ENCODE assay signal across 9 mouse cellular contexts in genomic region chr3:59260745-59261144, GRCm38 (mm10). TPM values are rescaled to one million over a fixed set of nuclear protein-coding genes. Genes with fewer than 3 reads are reported as not detected.
DNase-seq lines count a peak whose midpoint lies in the region; ATAC-seq and TF ChIP-seq lines count a peak whose summit lies in the region.
"Had no signal": no experiment of that assay in that cellular context is flagged by ENCODE, and none has a peak within 500 bp of the region (broad histone marks: within the 10 kb centered on the region; RNA-seq: fewer than 3 reads in every experiment).

No protein-coding gene starts in this region.

- TF ChIP-seq CTCF in lung, postnatal 0 days (IDR thresholded peaks at IDR 0.05): no peak

- WGBS in lung, postnatal 0 days: 49% methylated on average over 5 of the region's 5 CpGs
- 68% methylated on average over 5 of the region's 5 CpGs for WGBS in forebrain, embryonic 13.5 days
- 78% methylated on average over 5 of the region's 5 CpGs for WGBS in midbrain, embryonic 13.5 days

- H3K4me3 ChIP-seq in lung, postnatal 0 days (ENCODE audit: low read depth, low read length): no peak overlapping the region
- H3K4me3 ChIP-seq in forebrain, embryonic 13.5 days: no peak overlapping the region
- H3K4me3 ChIP-seq in midbrain, embryonic 13.5 days (replicated peaks): no peak overlapping the region
- H3K4me3 ChIP-seq: gastrocnemius, adult 2 months had no signal

- no peaks in the 10 kb centered on the region for H3K9me3 ChIP-seq in lung, postnatal 0 days (ENCODE audit: low read length)
- no peaks in the 10 kb centered on the region for H3K9me3 ChIP-seq in forebrain, embryonic 13.5 days (replicated peaks)
- no peaks in the 10 kb centered on the region for H3K9me3 ChIP-seq in midbrain, embryonic 13.5 days

- no peak overlapping the region for H3K9ac ChIP-seq in lung, postnatal 0 days (replicated peaks; ENCODE audit: low read depth)
- no peak overlapping the region for H3K9ac ChIP-seq in forebrain, embryonic 13.5 days
- H3K9ac ChIP-seq in midbrain, embryonic 13.5 days (replicated peaks): no peak overlapping the region

- TF ChIP-seq EP300 in lung, postnatal 0 days (IDR thresholded peaks at IDR 0.05): no peak

- no peaks in the 10 kb centered on the region for H3K4me1 ChIP-seq in lung, postnatal 0 days (ENCODE audit: insufficient read depth, low read depth, low read length)
- H3K4me1 ChIP-seq in forebrain, embryonic 13.5 days: peaks cover 11% of the 10 kb centered on the region; the same call in 1 of the 2 replicates
- H3K4me1 ChIP-seq in midbrain, embryonic 13.5 days (replicated peaks): peaks cover 14% of the 10 kb centered on the region

- no peaks in the 10 kb centered on the region for H3K36me3 ChIP-seq in lung, postnatal 0 days (ENCODE audit: insufficient read depth, low read length)
- peaks cover 4% of the 10 kb centered on the region; the same call in 1 of the 2 replicates for H3K36me3 ChIP-seq in forebrain, embryonic 13.5 days (ENCODE audit: poor library complexity, severe bottlenecking)
- H3K36me3 ChIP-seq in midbrain, embryonic 13.5 days: 0 out of 2 replicates have a peak, but pooled peaks cover 5% of the 10 kb centered on the region

- no peaks in the 10 kb centered on the region for H3K27me3 ChIP-seq in lung, postnatal 0 days (replicated peaks; ENCODE audit: insufficient read depth, low read length)
- no peaks in the 10 kb centered on the region for H3K27me3 ChIP-seq in forebrain, embryonic 13.5 days
- no peaks in the 10 kb centered on the region for H3K27me3 ChIP-seq in midbrain, embryonic 13.5 days

- no peak for ATAC-seq in lung, postnatal 0 days
- ATAC-seq in activated CD4-positive, CD25-positive, alpha-beta regulatory T cell, adult 4 months: peak; percentile 86
- ATAC-seq in forebrain, embryonic 13.5 days: no peak
- no peak for ATAC-seq in midbrain, embryonic 13.5 days

- DNase-seq in lung, postnatal 0 days (ENCODE audit: low spot score): peak; percentile 26
- DNase-seq in lung, postnatal 14 days: no peak
- DNase-seq in lung, postnatal 36 days: peak; percentile 51
- DNase-seq in thymus, postnatal 14 days: peak; percentile 61
- no peak for DNase-seq in frontal cortex, postnatal 36 days (ENCODE audit: low spot score in 2 of 2)
- DNase-seq: gastrocnemius, adult 2 months had no signal

- no peak overlapping the region for H3K27ac ChIP-seq in lung, postnatal 0 days (ENCODE audit: low read length)
- no peak overlapping the region for H3K27ac ChIP-seq in forebrain, embryonic 13.5 days
- H3K27ac ChIP-seq in midbrain, embryonic 13.5 days: no peak overlapping the region
- H3K27ac ChIP-seq: gastrocnemius, adult 2 months had no signal

- H3K4me2 ChIP-seq in lung, postnatal 0 days (replicated peaks; ENCODE audit: low read depth, low read length): no peak overlapping the region
- no peak overlapping the region for H3K4me2 ChIP-seq in forebrain, embryonic 13.5 days
- H3K4me2 ChIP-seq in midbrain, embryonic 13.5 days (replicated peaks): no peak overlapping the region

RNA-seq across cellular contexts. Expression of gene P2ry12, which starts 1.9 kb away (rescaled TPM):
- polyA plus RNA-seq in lung, postnatal 0 days (2015; fragmentation: Nextera tagmentation; extraction: Ambion mirVana): 3.8 and 4.6 TPM in 2 replicates
- polyA plus RNA-seq in activated CD4-positive, CD25-positive, alpha-beta regulatory T cell, adult 4 months (2017; shearing (Covaris generic)): under 1 TPM in 1 of 2 experiments, not detected in 1; 0.79 TPM
- 4.5 and 4.9 TPM in 2 replicates for polyA plus RNA-seq in forebrain, embryonic 13.5 days (2015; fragmentation: Nextera tagmentation; extraction: Ambion mirVana)
- 5.9 and 6.4 TPM in 2 replicates for polyA plus RNA-seq in midbrain, embryonic 13.5 days (2015; fragmentation: Nextera tagmentation; extraction: Ambion mirVana)

RNA-seq across cellular contexts. Expression of gene P2ry13, which starts 50.1 kb away (rescaled TPM):
- polyA plus RNA-seq in lung, postnatal 0 days (2015; fragmentation: Nextera tagmentation; extraction: Ambion mirVana): 2.6 and 2.7 TPM in 2 replicates
- polyA plus RNA-seq in activated CD4-positive, CD25-positive, alpha-beta regulatory T cell, adult 4 months (2017; shearing (Covaris generic)): under 1 TPM; 0.18 to 0.44 TPM
- 0.94 and 1.2 TPM in 2 replicates for polyA plus RNA-seq in forebrain, embryonic 13.5 days (2015; fragmentation: Nextera tagmentation; extraction: Ambion mirVana)
- polyA plus RNA-seq in midbrain, embryonic 13.5 days (2015; fragmentation: Nextera tagmentation; extraction: Ambion mirVana): 0.97 and 1.2 TPM in 2 replicates

Comparison
In these comparisons a context has a peak if more than half of its experiments do, and no peak if none do; other contexts are left out.
1. DNase-seq: peak in lung, postnatal 0 days (single experiment), lung, postnatal 36 days (single experiment) and thymus, postnatal 14 days (single experiment); none in lung, postnatal 14 days (single experiment) and frontal cortex, postnatal 36 days (0 of 2).